Mouse (Mus musculus) forebrain, embryonic 15.5 days (tissue): Measurements from ENCODE around the gene Ythdf1. TPM values are rescaled to one million over a fixed set of nuclear protein-coding genes. Genes with fewer than 3 reads are reported as not detected.

Experiments
- ATAC-seq: fragments of 200-750 bp; cut with Nextera tagmentation; replicated peaks from 2 replicates; pipeline ENCODE4 v1.8.0; 2017; ENCODE audit warnings: mild to moderate bottlenecking, moderate TSS enrichment, moderate library complexity
- H3K27ac ChIP-seq: fragments of 300-500 bp; sonication (generic); replicated peaks from 2 replicates; pipeline ENCODE4 v1.5.1; 2015; ENCODE audit warnings: mild to moderate bottlenecking, inconsistent platforms
- H3K27me3 ChIP-seq: fragments of 300-500 bp; sonication (generic); 2 replicates; pipeline ENCODE4 v1.6.1; 2015; ENCODE audit warnings: inconsistent platforms
- H3K36me3 ChIP-seq: fragments of 300-500 bp; sonication (generic); 2 replicates; pipeline ENCODE4 v1.6.1; 2015; ENCODE audit warnings: mild to moderate bottlenecking, inconsistent platforms
- H3K4me1 ChIP-seq: fragments of 300-500 bp; sonication (generic); 2 replicates; pipeline ENCODE4 v1.6.1; 2015; ENCODE audit warnings: inconsistent platforms
- H3K4me2 ChIP-seq: fragments of 300-500 bp; sonication (generic); replicated peaks from 2 replicates; pipeline ENCODE4 v1.6.1; 2015; ENCODE audit warnings: mild to moderate bottlenecking, inconsistent platforms
- H3K4me3 ChIP-seq: fragments of 300-500 bp; sonication (generic); 2 replicates; pipeline ENCODE4 v1.5.1; 2015; ENCODE audit warnings: mild to moderate bottlenecking, inconsistent platforms
- H3K9ac ChIP-seq: fragments of 300-500 bp; sonication (generic); replicated peaks from 2 replicates; pipeline ENCODE4 v1.6.1; 2015; ENCODE audit warnings: mild to moderate bottlenecking, inconsistent platforms
- H3K9me3 ChIP-seq: fragments of 300-500 bp; sonication (generic); 2 replicates; pipeline ENCODE4 v1.6.1; 2016; ENCODE audit warnings: inconsistent platforms
- WGBS: fragments of 180-500 bp; shearing (Covaris S2); methylation state at CpG from one replicate; pipeline ENCODE4 v1.1.7; 2015; ENCODE audit warnings: mixed read lengths; 5-methylcytosine and 5-hydroxymethylcytosine counted together
- microRNA-seq: library from miRNA; unstranded; fragments of <30 nt; microRNA quantifications from one replicate; pipeline ENCODE4, GENCODE M21; 2016
- polyA plus RNA-seq: library from polyadenylated mRNA; unstranded; fragments of >200 nt; fragmentation: Nextera tagmentation; extraction: Ambion mirVana; gene quantifications from 2 replicates; pipeline ENCODE4 v1.2.1, GENCODE M21; 2015

Gene Ythdf1
- polyA plus RNA-seq, 1 experiment from 2014 or later = 52.8 TPM

DNA sequence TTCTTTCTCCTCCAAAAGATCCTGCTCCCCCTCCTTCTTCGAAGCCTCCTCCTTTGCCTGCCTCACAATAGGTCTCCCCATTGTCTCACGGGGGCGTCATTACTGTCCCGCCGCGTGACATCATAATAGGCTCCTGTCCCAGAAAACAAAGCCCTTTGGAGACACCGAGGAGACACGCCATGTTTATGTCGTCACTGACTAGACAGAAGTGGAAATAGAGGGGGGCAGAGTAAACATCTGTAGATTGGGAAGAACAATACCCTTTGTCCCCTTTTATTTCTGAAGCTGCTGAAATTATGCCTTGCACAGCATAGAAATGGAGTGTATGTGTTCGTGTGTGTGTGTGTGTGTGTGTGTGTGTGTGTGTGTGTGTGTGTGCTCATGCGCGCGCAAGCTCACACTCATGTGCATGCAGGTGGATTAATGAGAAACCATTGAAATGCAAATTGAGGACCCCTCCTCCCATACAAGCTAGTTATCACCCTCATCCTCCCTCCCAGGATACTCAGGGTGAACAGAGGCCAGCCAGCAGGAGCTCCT, 65.7 kb downstream of the Ythdf1 start:
- H3K27me3 ChIP-seq = no peaks in the 10 kb centered on the region
- peak overlapping the region; percentile 44 for H3K4me2 ChIP-seq
- H3K27ac ChIP-seq = peak overlapping the region; percentile 86
- H3K9ac ChIP-seq = peak overlapping the region; percentile 32
- WGBS = 1% methylated on average over 13 of the region's 13 CpGs
- peaks cover 21% of the 10 kb centered on the region for H3K4me1 ChIP-seq
- no peaks in the 10 kb centered on the region for H3K36me3 ChIP-seq
- H3K9me3 ChIP-seq = no peaks in the 10 kb centered on the region
- peak; percentile 71 for ATAC-seq
- peak overlapping the region; percentile 19 for H3K4me3 ChIP-seq

Small RNAs within 50 kb of the gene (microRNA-seq; reads per million reads assigned to microRNA genes)
- gene Mir124a-3 = 3.5 reads per million, percentile 10 among the genes with 10 or more reads in this experiment

Other genes starting within 250 kb of the Ythdf1 start
- 29.6 and 30.8 TPM in 2 replicates for gene Dido1, start 210.9 kb downstream of the Ythdf1 start, polyA plus RNA-seq
- gene Gid8, start 210.8 kb downstream of the Ythdf1 start, polyA plus RNA-seq = 58.0 and 58.7 TPM in 2 replicates
- gene Slc17a9, start 195.7 kb downstream of the Ythdf1 start, polyA plus RNA-seq = 0.13 and 0.29 TPM in 2 replicates
- 0.51 and 1.1 TPM in 2 replicates for gene Bhlhe23, start 144.0 kb downstream of the Ythdf1 start, polyA plus RNA-seq
- 0.11 and 0.14 TPM in 2 replicates for gene Birc7, start 8.1 kb upstream of the Ythdf1 start, polyA plus RNA-seq
- 50.8 and 64.3 TPM in 2 replicates for gene Nkain4, start 33.8 kb upstream of the Ythdf1 start, polyA plus RNA-seq
- gene Arfgap1, start 46.3 kb upstream of the Ythdf1 start, polyA plus RNA-seq = 103 and 106 TPM in 2 replicates
- 0.08 and 0.29 TPM in 2 replicates for gene Col20a1, start 65.6 kb upstream of the Ythdf1 start, polyA plus RNA-seq
- 8.9 and 10.0 TPM in 2 replicates for gene Chrna4, start 122.6 kb upstream of the Ythdf1 start, polyA plus RNA-seq
- 45.2 and 46.7 TPM in 2 replicates for gene Kcnq2, start 214.4 kb upstream of the Ythdf1 start, polyA plus RNA-seq
- 5.8 and 6.3 TPM in 2 replicates for gene Eef1a2, start 236.1 kb upstream of the Ythdf1 start, polyA plus RNA-seq